Mouse (Mus musculus): ENCODE data around the gene Birc2.

Birc2 gene

GRCm38 (mm10) chr9:7846667-7847199 is 9.9 kb upstream of the Birc2 start:
- DNase-seq (ENCODE audit: extremely low spot score, low read depth, low spot score), result no peak

- DNase-seq (ENCODE audit: extremely low spot score, low read depth, low spot score), result no peak
These were observed 8.5 kb upstream of the Birc2 start for GRCm38 (mm10) chr9:7845216-7845895.

- DNase-seq (ENCODE audit: extremely low spot score, low read depth, low spot score), result no peak
These were observed 4.4 kb upstream of the Birc2 start for GRCm38 (mm10) chr9:7841221-7841620.

DNA sequence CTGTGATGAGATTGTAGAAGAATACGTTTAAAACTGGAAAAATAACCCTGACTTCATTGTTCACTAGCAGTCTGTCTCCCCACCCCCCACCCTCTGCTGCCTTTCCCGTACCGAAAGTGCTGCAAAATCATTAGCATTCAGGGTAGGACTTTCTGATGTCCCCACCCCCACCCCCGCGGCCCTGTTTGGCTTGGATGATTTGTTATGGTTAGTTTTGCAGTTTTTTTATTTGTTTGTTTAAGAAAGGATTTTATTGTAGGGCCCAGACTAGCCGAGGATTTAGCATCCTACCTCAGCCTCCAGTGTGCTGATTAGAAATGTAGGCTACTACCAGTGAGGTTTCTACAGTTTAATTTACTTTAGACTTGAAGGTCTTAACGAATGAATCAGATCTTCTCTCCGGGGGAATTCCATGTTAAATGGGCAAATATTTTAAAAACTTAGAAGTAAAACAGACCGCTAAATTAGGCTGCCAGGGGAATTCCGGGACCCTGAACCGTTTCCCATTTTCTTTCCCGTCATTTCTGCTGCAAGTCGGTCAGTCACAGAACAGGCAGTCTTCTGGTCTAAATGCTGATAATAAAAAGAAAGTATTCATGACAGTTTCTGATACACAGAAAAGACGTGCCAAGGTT is 1.1 kb upstream of the Birc2 start:
- DNase-seq (ENCODE audit: extremely low spot score, low read depth, low spot score), result peak; percentile 26

- peak; percentile 14 for DNase-seq (ENCODE audit: extremely low spot score, low read depth, low spot score)
These were observed 533 bp downstream of the Birc2 start for GRCm38 (mm10) chr9:7836331-7836730.

DNA sequence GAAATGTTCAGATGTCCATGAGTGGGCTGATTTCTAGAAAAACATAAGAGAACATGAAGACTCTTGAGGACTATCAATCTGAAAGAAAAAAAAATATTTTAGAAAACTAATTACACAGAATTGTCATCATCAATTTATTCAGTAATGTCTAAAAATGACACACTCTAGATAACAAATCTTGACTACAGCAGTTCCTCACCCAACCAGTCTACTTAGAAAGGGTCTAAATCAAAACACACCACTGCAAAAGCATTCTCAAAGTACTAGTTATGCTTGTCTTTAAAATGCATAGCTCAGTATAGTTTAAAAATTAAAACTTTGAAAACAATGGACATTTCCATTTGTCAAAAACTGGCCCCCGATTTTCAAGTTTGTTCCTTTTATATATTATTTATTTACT is 1.6 kb downstream of the Birc2 start:
- DNase-seq (ENCODE audit: extremely low spot score, low read depth, low spot score), result no peak

DNA sequence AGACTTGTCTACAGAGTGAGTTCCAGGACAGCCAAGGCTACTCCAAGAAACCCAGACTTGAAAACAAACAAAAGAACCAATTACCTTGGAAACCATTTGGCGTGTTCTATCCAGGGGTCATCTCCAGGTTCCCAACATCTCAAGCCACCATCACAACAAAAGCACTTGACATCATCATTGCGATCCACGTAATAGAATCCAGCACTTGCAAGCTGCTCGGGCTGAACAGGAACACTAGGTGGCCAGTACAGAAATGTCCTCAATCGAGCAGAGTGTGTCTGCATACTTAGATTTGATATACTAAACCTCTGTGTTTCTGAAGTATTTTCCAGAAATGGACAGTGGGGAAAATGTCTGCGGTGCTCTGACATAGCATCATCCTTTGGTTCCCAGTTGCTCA is 3.4 kb downstream of the Birc2 start:
- DNase-seq (ENCODE audit: extremely low spot score, low read depth, low spot score), result no peak

DNA sequence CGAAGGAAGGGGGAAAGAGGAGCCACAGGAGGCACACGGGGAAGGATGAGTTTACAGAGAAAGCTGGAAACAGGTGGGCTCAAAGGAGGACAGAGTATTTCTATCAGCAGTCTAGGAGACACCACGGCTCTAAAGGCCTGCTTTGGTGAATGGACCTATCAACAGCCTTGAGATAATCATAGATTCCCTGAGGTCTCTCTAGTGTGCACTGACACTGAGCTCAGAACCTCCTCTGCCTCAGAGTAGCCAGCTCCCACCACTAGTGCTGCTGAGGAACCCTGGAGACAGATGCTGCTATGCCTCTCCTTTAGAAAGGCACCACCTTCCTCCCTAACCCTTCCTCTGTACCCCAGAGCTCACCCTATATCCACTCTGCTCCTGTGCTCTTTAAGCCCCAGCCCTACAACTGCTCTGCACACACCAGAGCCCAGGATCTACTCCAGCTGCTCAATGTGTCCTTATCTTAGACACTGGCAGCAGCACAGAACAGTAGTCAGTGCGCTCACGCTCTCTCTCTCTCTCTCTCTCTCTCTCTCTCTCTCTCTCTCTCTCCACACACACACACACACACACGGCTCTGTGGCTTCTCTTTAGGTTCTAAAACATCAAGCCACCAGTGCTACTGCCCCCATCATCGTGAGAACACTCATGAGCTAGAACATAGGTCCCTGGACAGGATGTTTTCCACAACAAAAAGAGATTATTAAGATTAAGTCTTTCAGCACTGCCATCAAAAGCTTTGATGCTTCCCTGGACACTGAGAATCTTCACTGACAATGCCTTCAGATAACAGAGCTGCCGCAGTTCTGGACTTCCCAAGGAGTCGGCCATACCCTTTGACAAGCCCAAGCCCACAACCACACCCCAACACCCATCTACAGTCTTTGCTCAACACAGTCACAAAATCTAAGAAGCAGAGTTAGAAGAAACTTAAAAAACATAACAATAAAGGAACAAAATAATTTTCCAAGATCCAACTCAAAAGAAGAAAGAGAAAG is 7.0 kb downstream of the Birc2 start:
- no peak for DNase-seq (ENCODE audit: extremely low spot score, low read depth, low spot score)

DNA sequence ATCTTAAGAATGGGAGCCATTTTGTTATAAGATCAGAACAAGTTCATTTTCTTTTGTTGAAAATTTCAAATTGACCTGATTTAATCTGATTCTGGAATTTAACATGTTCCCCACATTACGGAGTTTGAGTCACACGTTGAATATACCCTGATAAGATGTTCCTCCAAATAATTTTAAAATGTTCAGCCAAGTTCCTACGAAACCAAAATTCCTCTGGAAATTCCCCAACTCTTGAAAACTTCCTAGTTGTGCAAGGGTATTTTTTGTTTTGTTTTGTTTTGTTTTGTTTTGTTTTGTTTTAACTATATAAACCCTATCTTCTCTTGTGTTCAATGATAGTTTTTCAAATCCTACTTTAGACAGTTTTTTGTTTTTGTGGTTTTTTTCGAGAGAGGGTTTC is 8.2 kb downstream of the Birc2 start:
- no peak for DNase-seq (ENCODE audit: extremely low spot score, low read depth, low spot score)

DNA sequence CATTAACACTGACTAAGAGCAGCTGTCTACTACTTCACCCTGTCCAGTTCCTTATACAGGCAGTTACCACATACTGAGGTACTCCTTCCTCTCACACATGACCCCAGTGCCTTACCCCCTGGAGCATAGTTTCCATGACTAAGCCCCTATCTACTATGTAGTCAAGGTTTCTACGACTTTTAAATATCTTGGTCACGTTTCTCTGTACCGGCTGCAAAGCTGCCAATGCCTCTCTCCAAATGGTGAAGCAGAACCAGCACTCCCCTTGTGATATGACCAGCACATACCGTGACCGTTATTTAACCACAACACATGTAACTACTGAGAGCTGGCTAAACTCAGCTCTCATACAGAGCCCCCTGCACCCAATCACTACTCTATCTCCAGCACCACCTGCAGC is 11.9 kb downstream of the Birc2 start:
- DNase-seq (ENCODE audit: extremely low spot score, low read depth, low spot score), result no peak

DNA sequence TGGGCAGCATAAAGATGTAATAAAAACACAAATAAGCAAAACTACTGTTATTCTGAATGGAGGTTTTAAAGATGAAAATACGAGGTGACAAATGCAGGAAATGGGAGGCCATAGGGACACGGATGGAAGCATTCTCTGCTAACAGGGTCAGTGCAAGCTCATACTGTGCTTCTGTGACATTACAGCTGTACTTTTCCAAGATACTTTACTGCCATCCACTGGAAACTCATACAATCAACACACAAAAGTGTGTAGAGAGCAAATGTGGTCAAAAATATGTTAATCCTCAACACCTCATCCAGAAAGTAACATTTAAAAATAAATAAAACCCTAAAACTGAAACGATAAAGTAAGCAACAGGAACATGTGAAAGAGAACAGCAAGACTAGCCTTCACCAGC is 14.1 kb downstream of the Birc2 start:
- DNase-seq (ENCODE audit: extremely low spot score, low read depth, low spot score), result no peak

DNA sequence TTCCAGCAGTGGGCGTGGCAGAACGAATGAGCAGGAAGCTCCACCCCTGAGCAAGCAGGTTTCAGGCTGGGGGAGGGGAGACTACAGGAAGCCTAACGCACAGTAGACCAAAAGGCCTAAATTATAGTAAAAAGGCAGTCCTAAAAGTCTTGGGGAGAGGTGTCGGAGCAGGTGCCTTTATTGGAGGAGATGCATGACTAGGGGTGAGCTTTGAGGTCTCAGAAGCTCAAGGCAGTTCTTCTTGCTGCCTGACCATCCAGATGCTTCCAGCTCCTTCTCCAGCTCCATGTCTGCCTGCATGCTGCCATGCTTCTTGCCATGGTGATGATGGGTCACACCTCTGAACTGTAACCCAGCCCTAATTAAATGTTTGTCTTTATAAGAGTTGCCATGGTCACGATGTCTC is 31.8 kb downstream of the Birc2 start:
- no peak for DNase-seq (ENCODE audit: extremely low spot score, low read depth, low spot score)

- no peak for DNase-seq (ENCODE audit: extremely low spot score, low read depth, low spot score)
These were observed 38.3 kb downstream of the Birc2 start for GRCm38 (mm10) chr9:7798555-7798954.

DNA sequence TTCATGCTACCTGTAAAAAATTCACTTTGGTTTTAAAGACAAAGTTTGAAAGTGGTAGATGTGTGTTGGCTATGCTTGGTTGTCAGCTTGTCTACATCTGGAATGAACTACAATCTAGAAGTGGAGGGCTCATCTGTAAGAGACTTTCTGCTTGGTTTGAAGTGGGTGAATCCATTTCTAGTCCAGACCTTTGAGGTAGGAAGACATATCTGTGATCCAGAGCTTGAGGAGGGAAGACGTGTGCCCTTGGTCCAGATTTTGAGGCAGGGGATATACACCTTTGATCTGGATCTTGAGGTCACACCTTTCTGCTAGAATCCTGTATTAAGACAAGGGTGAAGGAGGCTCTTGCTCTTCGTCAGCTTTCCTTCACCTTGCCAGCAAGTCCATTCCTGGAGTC is 39.3 kb downstream of the Birc2 start:
- DNase-seq (ENCODE audit: extremely low spot score, low read depth, low spot score), result no peak

GRCm38 (mm10) chr9:7796129-7796864 is 40.6 kb downstream of the Birc2 start:
- no peak for DNase-seq (ENCODE audit: extremely low spot score, low read depth, low spot score)

DNA sequence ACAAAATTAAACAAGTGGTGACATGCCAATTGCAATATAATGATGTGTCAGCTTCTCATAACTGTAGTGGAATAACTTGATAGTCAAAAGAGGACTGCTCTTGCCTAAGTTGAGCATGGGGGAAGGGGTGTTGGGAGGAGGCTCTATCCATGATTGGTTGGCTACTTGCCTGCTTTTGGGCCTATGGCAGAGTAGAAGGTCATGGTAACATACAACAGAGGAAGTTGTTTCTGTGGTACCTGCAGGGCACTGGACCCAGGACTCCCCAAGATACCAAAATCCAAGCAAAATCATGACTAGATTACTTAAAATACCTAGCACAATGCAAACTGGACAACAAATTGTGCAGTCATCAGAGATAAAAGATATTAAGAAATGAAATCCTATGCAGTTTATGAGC is 41.3 kb downstream of the Birc2 start:
- no peak for DNase-seq (ENCODE audit: extremely low spot score, low read depth, low spot score)

DNA sequence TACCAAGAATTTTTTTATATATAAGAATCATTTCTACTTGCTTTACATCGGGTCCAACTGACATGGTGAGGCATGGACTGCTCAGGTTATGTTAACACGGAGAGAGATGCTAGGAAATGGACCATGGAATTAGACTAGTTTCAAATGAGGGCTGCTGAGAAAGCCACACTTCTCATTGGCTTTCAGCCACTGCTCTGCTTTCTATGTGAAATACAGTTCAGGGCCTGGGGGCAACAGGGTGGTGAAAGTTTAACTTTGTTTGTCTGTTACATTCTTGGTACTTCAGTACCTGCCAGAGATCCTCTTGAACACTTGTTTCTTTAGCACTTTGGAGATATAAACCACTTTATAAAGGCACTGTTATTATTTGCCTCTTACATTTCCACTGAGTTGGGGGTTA is 43.3 kb downstream of the Birc2 start:
- no peak for DNase-seq (ENCODE audit: extremely low spot score, low read depth, low spot score)

GRCm38 (mm10) chr9:7790580-7791084 is 46.2 kb downstream of the Birc2 start:
- DNase-seq (ENCODE audit: extremely low spot score, low read depth, low spot score), result no peak

- DNase-seq (ENCODE audit: extremely low spot score, low read depth, low spot score), result no peak
These were observed 46.9 kb downstream of the Birc2 start for GRCm38 (mm10) chr9:7789764-7790575.

DNA sequence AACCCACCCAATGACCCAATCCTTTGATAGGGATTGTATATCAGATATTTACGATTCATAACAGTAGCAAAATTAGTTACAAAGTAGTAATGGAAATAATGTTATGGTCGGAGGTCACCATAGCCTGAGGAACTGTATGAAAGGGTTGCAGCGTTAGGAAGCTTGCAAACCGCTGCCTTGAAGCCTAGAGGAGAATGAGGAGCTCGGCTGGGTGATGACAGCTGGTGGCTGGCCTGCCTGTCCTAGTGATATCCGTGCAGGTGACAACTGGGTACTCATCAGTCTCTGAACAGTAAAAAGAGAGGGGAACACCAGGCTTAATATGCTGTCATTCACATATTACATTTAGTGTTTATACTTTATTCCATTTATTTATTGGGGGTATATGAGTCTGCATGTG is 48.5 kb downstream of the Birc2 start:
- no peak for DNase-seq (ENCODE audit: extremely low spot score, low read depth, low spot score)
